Mouse (Mus musculus) lung, postnatal 0 days (tissue): ENCODE measurements at regions not wholly inside any gene's neighbourhood (a gene's known extent, or its start where the extent isn't known, plus 50 kb on each side); places are given as distances from the start of the nearest gene placed in this dataset.

Experiments
- ATAC-seq: fragments of 200-750 bp; cut with Nextera tagmentation; 2 replicates; pipeline ENCODE4 v1.8.0; 2017; ENCODE audit warnings: moderate library complexity
- DNase-seq: peaks from one replicate; pipeline ENCODE4 v3.0.0-alpha.2; 2016; ENCODE audit warnings: low spot score
- H3K27ac ChIP-seq: fragments of 300-500 bp; sonication (generic); 2 replicates; pipeline ENCODE4 v1.5.1; 2014; ENCODE audit warnings: antibody characterized with exemption, mild to moderate bottlenecking, low read length, mixed read lengths
- H3K27me3 ChIP-seq: fragments of 300-500 bp; sonication (generic); replicated peaks from 2 replicates; pipeline ENCODE4 v1.6.1; 2014; ENCODE audit warnings: low read length, mixed read lengths; ENCODE audit not compliant: insufficient read depth
- H3K36me3 ChIP-seq: fragments of 300-500 bp; sonication (generic); 2 replicates; pipeline ENCODE4 v1.6.1; 2014; ENCODE audit warnings: low read length, mixed read lengths; ENCODE audit not compliant: insufficient read depth
- H3K4me1 ChIP-seq: fragments of 300-500 bp; sonication (generic); 2 replicates; pipeline ENCODE4 v1.6.1; 2014; ENCODE audit warnings: antibody characterized with exemption, low read depth, low read length, mixed read lengths; ENCODE audit not compliant: insufficient read depth
- H3K4me2 ChIP-seq: fragments of 300-500 bp; sonication (generic); replicated peaks from 2 replicates; pipeline ENCODE4 v1.6.1; 2014; ENCODE audit warnings: low read depth, mild to moderate bottlenecking, low read length, moderate library complexity, mixed read lengths
- H3K4me3 ChIP-seq: fragments of 300-500 bp; sonication (generic); 2 replicates; pipeline ENCODE4 v1.5.1; 2014; ENCODE audit warnings: low read depth, low read length
- H3K9ac ChIP-seq: fragments of 300-500 bp; sonication (generic); replicated peaks from 2 replicates; pipeline ENCODE4 v1.6.1; 2014; ENCODE audit warnings: low read depth, mild to moderate bottlenecking
- H3K9me3 ChIP-seq: fragments of 300-500 bp; sonication (generic); 2 replicates; pipeline ENCODE4 v1.6.1; 2016; ENCODE audit warnings: low read length, mixed read lengths
- CTCF ChIP-seq: IDR thresholded peaks from 2 replicates; pipeline ENCODE4 v1.5.1; 2016; ENCODE audit warnings: antibody characterized with exemption, mild to moderate bottlenecking
- EP300 ChIP-seq: IDR thresholded peaks from 2 replicates; pipeline ENCODE4 v1.6.1; 2016; ENCODE audit warnings: antibody characterized with exemption, mild to moderate bottlenecking, control low read depth
- WGBS: fragments of 180-500 bp; shearing (Covaris S2); extraction: QIAGEN DNeasy Blood & Tissue Kit; methylation state at CpG from one replicate; pipeline ENCODE4 v1.1.7; 2014; 5-methylcytosine and 5-hydroxymethylcytosine counted together

DNA sequence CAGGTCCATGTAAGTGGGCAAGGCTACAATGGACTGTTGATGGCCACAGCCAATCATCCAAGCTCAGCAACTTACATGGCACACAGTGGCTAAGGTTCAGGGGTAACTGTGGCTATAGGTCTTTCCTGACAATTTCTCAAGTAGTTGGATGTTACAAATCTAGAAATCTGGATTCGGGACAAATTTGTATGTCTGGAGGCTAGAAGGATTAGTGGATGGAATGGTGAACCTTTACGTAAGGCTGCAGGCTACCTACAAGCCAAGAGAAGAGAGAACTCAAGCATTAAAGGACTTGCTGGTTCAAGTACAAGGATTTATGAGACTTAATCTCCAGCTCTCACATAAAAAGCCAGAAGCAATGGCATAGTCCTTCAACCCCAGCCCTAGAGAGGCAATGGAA is 239.4 kb downstream of the Sox11 start:
- Histone ChIP-seq H3K9me3 (no peaks in the 10 kb centered on the region), H3K27me3 (no peaks in the 10 kb centered on the region), H3K4me2 (no peak overlapping the region), H3K4me1 (no peaks in the 10 kb centered on the region), H3K4me3 (no peak overlapping the region), H3K27ac (no peak overlapping the region), H3K9ac (no peak overlapping the region), H3K36me3 (no peaks in the 10 kb centered on the region)
- no peak for TF ChIP-seq EP300
- TF ChIP-seq CTCF = no peak
- DNase-seq (no peak), ATAC-seq (no peak)
- WGBS = 86% methylated on average over 2 of the region's 2 CpGs

DNA sequence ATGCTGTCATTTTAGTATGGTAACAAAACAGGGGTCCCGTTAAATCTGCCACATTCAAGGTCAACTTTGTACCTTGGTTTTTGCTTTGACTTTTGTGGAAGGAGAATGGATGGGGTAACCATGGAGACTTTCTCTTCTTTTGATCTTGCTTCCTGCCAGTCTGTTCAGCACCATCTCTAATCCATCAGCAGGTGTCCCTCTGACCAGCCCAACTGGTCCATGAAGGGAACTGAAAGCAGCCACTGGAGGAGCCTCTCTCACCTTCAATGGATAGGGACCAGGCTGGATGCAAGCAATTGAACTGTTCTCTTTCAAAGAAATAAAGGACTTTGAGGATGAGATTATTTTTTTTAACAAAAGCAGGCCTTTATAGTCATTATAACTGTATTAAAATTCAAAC is 253.2 kb downstream of the Sox11 start:
- Histone ChIP-seq H3K9me3 (0 out of 2 replicates have a peak, but pooled peaks cover 4% of the 10 kb centered on the region), H3K4me1 (no peaks in the 10 kb centered on the region)
- no peak for TF ChIP-seq EP300
- no peak for TF ChIP-seq CTCF

GRCm38 (mm10) chr12:27085890-27086289 is 256.5 kb downstream of the Sox11 start:
- DNase-seq (no peak), ATAC-seq (no peak)
- TF ChIP-seq CTCF = no peak
- TF ChIP-seq EP300 = no peak
- no peaks in the 10 kb centered on the region for H3K27me3 ChIP-seq
- no peak overlapping the region for H3K4me3 ChIP-seq
- WGBS = 91% methylated on average over 2 of the region's 2 CpGs
- H3K9me3 ChIP-seq = no peaks in the 10 kb centered on the region
- H3K27ac ChIP-seq = no peak overlapping the region
- no peaks in the 10 kb centered on the region for H3K4me1 ChIP-seq
- H3K9ac ChIP-seq = no peak overlapping the region
- no peak overlapping the region for H3K4me2 ChIP-seq
- H3K36me3 ChIP-seq = no peaks in the 10 kb centered on the region

More for the DNA sequence above, 253.2 kb downstream of the Sox11 start:
- Histone ChIP-seq H3K4me2 (no peak overlapping the region), H3K36me3 (no peaks in the 10 kb centered on the region), H3K4me3 (no peak overlapping the region), H3K27me3 (no peaks in the 10 kb centered on the region), H3K27ac (no peak overlapping the region), H3K9ac (no peak overlapping the region)
- DNase-seq (no peak), ATAC-seq (no peak)
- WGBS = 91% methylated on average over 1 of the region's 1 CpGs

DNA sequence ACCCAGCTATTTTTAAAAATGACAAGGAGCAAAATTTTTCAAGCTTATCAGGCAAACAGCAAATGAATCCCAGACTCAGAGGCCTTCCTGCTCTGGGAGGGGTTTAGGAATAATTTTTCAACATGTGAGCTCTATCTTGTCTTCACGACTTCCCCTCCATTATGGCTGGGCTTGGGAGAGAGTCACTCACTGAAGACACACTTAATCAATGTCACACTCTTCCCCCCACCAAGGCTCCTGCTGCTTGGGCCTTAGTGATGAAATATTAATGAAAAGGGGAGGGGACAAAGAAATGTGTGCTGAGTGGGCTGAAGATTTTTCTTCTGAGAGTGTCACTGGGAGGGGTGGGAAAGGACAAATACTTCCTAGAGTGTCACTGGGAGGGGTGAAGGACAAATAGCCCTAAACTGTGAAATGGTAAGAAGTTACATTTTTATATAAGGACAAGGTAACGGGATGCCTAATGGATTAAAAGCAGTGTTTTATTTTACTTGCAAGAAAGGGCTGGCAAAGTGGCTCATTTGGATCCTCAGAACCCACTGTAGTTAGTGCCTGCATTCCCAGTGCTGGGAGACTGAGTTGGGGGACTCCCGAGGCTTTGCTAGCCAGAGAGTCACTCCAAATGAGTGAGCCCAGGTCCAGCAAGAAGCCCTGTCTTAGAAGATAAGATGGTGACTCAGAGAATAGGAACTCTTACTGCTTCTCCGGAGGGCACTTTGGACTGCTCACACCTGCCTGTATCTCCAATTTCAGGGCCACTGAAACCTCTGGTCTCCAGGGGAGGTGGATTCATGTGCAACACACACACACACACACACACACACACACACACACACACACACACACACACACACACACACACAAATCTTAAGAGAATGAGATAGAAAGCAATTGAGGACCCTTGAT is 258.5 kb downstream of the Sox11 start:
- Histone ChIP-seq H3K27me3 (no peaks in the 10 kb centered on the region), H3K9me3 (no peaks in the 10 kb centered on the region), H3K4me1 (no peaks in the 10 kb centered on the region), H3K9ac (no peak overlapping the region), H3K27ac (no peak overlapping the region), H3K4me2 (no peak overlapping the region), H3K36me3 (no peaks in the 10 kb centered on the region), H3K4me3 (no peak overlapping the region)
- DNase-seq (peak; percentile 10), ATAC-seq (no peak)
- WGBS = 30% methylated on average over 4 of the region's 4 CpGs
- TF ChIP-seq CTCF (no peak), EP300 (no peak)

- Histone ChIP-seq H3K4me1 (no peaks in the 10 kb centered on the region), H3K4me2 (peak overlapping the region; percentile 29), H3K9me3 (no peaks in the 10 kb centered on the region), H3K27ac (no peak overlapping the region), H3K36me3 (no peaks in the 10 kb centered on the region), H3K27me3 (no peaks in the 10 kb centered on the region), H3K9ac (no peak overlapping the region), H3K4me3 (no peak overlapping the region)
- DNase-seq (peak; percentile 11), ATAC-seq (no peak)
- WGBS = 5% methylated on average over 7 of the region's 8 CpGs
- TF ChIP-seq EP300 (no peak), CTCF (no peak)
These were observed 259.3 kb downstream of the Sox11 start for GRCm38 (mm10) chr12:27083089-27083488.

DNA sequence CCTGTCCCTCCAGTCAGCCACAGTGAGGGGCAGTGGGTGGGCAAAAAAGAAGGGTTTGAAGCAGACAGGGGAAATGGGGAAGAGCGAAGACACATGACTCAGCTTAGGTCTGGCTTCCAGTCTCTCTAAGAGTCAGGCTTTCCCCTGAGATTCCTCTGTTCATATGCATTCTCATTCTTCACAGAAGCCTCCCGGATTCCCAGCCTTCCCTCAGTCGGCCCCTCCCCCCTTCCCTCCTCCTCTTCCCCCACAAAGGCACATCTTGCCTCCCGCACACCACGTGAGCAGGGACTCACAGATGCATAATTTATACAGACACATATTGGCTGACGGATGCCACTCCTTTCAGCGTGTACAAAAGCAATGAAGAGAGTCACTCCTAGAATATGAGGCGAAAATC is 259.8 kb downstream of the Sox11 start:
- peak overlapping the region; percentile 29 for H3K4me2 ChIP-seq
- no peaks in the 10 kb centered on the region for H3K4me1 ChIP-seq
- no peaks in the 10 kb centered on the region for H3K9me3 ChIP-seq
- DNase-seq (peak; percentile 13), ATAC-seq (peak; percentile 46)
- TF ChIP-seq CTCF (no peak), EP300 (no peak)
- H3K27me3 ChIP-seq = no peaks in the 10 kb centered on the region
- no peak overlapping the region for H3K27ac ChIP-seq
- 4% methylated on average over 8 of the region's 8 CpGs for WGBS
- H3K4me3 ChIP-seq = no peak overlapping the region
- no peaks in the 10 kb centered on the region for H3K36me3 ChIP-seq
- no peak overlapping the region for H3K9ac ChIP-seq
